Mouse (Mus musculus): Measurements from ENCODE around the gene Myh14. TPM values are rescaled to one million over a fixed set of nuclear protein-coding genes. Genes with fewer than 3 reads are reported as not detected.

The Myh14 gene
- polyA plus RNA-seq, 1 experiment = 14.7 TPM

DNA sequence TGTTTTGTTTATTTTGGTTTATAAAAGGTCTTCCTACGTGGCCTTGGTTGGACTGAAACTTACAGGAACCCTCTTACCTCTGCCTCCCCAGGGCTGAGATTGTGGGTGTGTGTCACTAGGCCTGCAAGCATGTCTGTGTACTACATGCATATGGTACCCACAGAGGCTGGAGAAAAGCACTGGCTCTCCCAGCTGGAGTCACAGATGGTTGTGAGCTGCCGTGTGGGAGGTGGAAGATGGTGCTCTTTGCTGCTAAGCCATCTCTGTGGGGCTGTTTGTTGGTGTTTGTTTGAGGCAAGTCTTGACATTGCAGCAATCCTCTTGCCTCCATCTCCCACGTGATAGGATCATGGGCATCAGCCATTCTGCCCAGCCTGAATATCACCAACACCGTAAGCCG is 9.4 kb downstream of the Myh14 start:
- H3K9ac ChIP-seq (ENCODE audit: low read depth, poor library complexity, severe bottlenecking) = no peak overlapping the region
- H3K9me3 ChIP-seq (replicated peaks; ENCODE audit: control insufficient read depth, insufficient read depth, low read length, poor library complexity, severe bottlenecking) = no peaks in the 10 kb centered on the region
- H3K4me1 ChIP-seq (ENCODE audit: control insufficient read depth, insufficient read depth, low read length) = no peaks in the 10 kb centered on the region
- no peaks in the 10 kb centered on the region for H3K27me3 ChIP-seq (ENCODE audit: control insufficient read depth, insufficient read depth, low read length, poor library complexity, severe bottlenecking)
- no peak for TF ChIP-seq EP300 (IDR thresholded peaks at IDR 0.05; ENCODE audit: insufficient read depth, low read depth, low read length)
- TF ChIP-seq CTCF (IDR thresholded peaks at IDR 0.05; ENCODE audit: low read depth, low read length) = no peak
- no peak for TF ChIP-seq POLR2A (IDR thresholded peaks at IDR 0.05; ENCODE audit: insufficient read depth, low read length)
- H3K36me3 ChIP-seq (ENCODE audit: control insufficient read depth, insufficient read depth, low read length, poor library complexity, severe bottlenecking) = no peaks in the 10 kb centered on the region
- no peak overlapping the region for H3K4me3 ChIP-seq (ENCODE audit: low read depth, low read length)
- H3K27ac ChIP-seq (ENCODE audit: insufficient read depth, low read length) = no peak overlapping the region

GRCm38 (mm10) chr7:44655504-44655903 is 15.1 kb downstream of the Myh14 start:
- Histone ChIP-seq H3K9me3 (replicated peaks; ENCODE audit: control insufficient read depth, insufficient read depth, low read length, poor library complexity, severe bottlenecking) (no peaks in the 10 kb centered on the region), H3K27me3 (ENCODE audit: control insufficient read depth, insufficient read depth, low read length, poor library complexity, severe bottlenecking) (no peaks in the 10 kb centered on the region), H3K4me3 (ENCODE audit: low read depth, low read length) (no peak overlapping the region), H3K36me3 (ENCODE audit: control insufficient read depth, insufficient read depth, low read length, poor library complexity, severe bottlenecking) (no peaks in the 10 kb centered on the region), H3K4me1 (ENCODE audit: control insufficient read depth, insufficient read depth, low read length) (no peaks in the 10 kb centered on the region), H3K27ac (ENCODE audit: insufficient read depth, low read length) (no peak overlapping the region), H3K9ac (ENCODE audit: low read depth, poor library complexity, severe bottlenecking) (no peak overlapping the region)
- TF ChIP-seq EP300 (IDR thresholded peaks at IDR 0.05; ENCODE audit: insufficient read depth, low read depth, low read length) (0 out of 2 replicates have a peak, but pooled peaks have one; percentile 9), CTCF (IDR thresholded peaks at IDR 0.05; ENCODE audit: low read depth, low read length) (peak; percentile 97), POLR2A (IDR thresholded peaks at IDR 0.05; ENCODE audit: insufficient read depth, low read length) (no peak)

DNA sequence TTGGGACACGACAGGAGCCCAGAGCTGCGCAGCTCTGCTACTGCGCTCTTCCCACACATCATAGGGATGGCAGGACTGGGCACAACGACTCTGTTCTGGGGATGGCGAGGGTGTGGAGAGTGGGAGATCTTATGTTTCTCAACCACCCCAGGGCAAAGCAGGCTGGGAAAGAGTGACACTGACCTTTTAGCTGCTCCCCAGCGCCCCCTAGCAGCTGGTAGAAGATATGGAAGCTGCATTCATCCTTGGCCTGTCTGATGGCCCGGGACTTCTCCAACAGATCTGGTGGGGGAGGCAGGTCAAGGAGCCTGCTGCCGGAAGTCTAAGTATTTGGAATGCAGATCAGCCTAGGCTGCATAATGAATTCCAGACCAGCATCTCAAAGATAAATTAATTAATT is 16.9 kb downstream of the Myh14 start:
- no peak overlapping the region for H3K27ac ChIP-seq (ENCODE audit: insufficient read depth, low read length)
- no peaks in the 10 kb centered on the region for H3K9me3 ChIP-seq (replicated peaks; ENCODE audit: control insufficient read depth, insufficient read depth, low read length, poor library complexity, severe bottlenecking)
- no peaks in the 10 kb centered on the region for H3K27me3 ChIP-seq (ENCODE audit: control insufficient read depth, insufficient read depth, low read length, poor library complexity, severe bottlenecking)
- no peak overlapping the region for H3K9ac ChIP-seq (ENCODE audit: low read depth, poor library complexity, severe bottlenecking)
- TF ChIP-seq CTCF (IDR thresholded peaks at IDR 0.05; ENCODE audit: low read depth, low read length) (peak; percentile 88), EP300 (IDR thresholded peaks at IDR 0.05; ENCODE audit: insufficient read depth, low read depth, low read length) (no peak)
- no peaks in the 10 kb centered on the region for H3K36me3 ChIP-seq (ENCODE audit: control insufficient read depth, insufficient read depth, low read length, poor library complexity, severe bottlenecking)
- no peaks in the 10 kb centered on the region for H3K4me1 ChIP-seq (ENCODE audit: control insufficient read depth, insufficient read depth, low read length)
- H3K4me3 ChIP-seq (ENCODE audit: low read depth, low read length) = no peak overlapping the region

- Histone ChIP-seq H3K36me3 (ENCODE audit: control insufficient read depth, insufficient read depth, low read length, poor library complexity, severe bottlenecking) (no peaks in the 10 kb centered on the region), H3K4me1 (ENCODE audit: control insufficient read depth, insufficient read depth, low read length) (no peaks in the 10 kb centered on the region), H3K9ac (ENCODE audit: low read depth, poor library complexity, severe bottlenecking) (no peak overlapping the region), H3K27me3 (ENCODE audit: control insufficient read depth, insufficient read depth, low read length, poor library complexity, severe bottlenecking) (no peaks in the 10 kb centered on the region), H3K9me3 (replicated peaks; ENCODE audit: control insufficient read depth, insufficient read depth, low read length, poor library complexity, severe bottlenecking) (no peaks in the 10 kb centered on the region), H3K27ac (ENCODE audit: insufficient read depth, low read length) (no peak overlapping the region), H3K4me3 (ENCODE audit: low read depth, low read length) (no peak overlapping the region)
- TF ChIP-seq EP300 (IDR thresholded peaks at IDR 0.05; ENCODE audit: insufficient read depth, low read depth, low read length) (no peak), POLR2A (IDR thresholded peaks at IDR 0.05; ENCODE audit: insufficient read depth, low read length) (no peak), CTCF (IDR thresholded peaks at IDR 0.05; ENCODE audit: low read depth, low read length) (no peak)
Measured at GRCm38 (mm10) chr7:44651416-44651815, 19.2 kb downstream of the Myh14 start.

GRCm38 (mm10) chr7:44649990-44650389 is 20.7 kb downstream of the Myh14 start:
- no peaks in the 10 kb centered on the region for H3K4me1 ChIP-seq (ENCODE audit: control insufficient read depth, insufficient read depth, low read length)
- no peak overlapping the region for H3K4me3 ChIP-seq (ENCODE audit: low read depth, low read length)
- no peaks in the 10 kb centered on the region for H3K27me3 ChIP-seq (ENCODE audit: control insufficient read depth, insufficient read depth, low read length, poor library complexity, severe bottlenecking)
- peak; percentile 95 for TF ChIP-seq CTCF (IDR thresholded peaks at IDR 0.05; ENCODE audit: low read depth, low read length)
- TF ChIP-seq EP300 (IDR thresholded peaks at IDR 0.05; ENCODE audit: insufficient read depth, low read depth, low read length) = no peak
- H3K9me3 ChIP-seq (replicated peaks; ENCODE audit: control insufficient read depth, insufficient read depth, low read length, poor library complexity, severe bottlenecking) = no peaks in the 10 kb centered on the region
- H3K36me3 ChIP-seq (ENCODE audit: control insufficient read depth, insufficient read depth, low read length, poor library complexity, severe bottlenecking) = no peaks in the 10 kb centered on the region
- H3K9ac ChIP-seq (ENCODE audit: low read depth, poor library complexity, severe bottlenecking) = no peak overlapping the region
- no peak overlapping the region for H3K27ac ChIP-seq (ENCODE audit: insufficient read depth, low read length)

DNA sequence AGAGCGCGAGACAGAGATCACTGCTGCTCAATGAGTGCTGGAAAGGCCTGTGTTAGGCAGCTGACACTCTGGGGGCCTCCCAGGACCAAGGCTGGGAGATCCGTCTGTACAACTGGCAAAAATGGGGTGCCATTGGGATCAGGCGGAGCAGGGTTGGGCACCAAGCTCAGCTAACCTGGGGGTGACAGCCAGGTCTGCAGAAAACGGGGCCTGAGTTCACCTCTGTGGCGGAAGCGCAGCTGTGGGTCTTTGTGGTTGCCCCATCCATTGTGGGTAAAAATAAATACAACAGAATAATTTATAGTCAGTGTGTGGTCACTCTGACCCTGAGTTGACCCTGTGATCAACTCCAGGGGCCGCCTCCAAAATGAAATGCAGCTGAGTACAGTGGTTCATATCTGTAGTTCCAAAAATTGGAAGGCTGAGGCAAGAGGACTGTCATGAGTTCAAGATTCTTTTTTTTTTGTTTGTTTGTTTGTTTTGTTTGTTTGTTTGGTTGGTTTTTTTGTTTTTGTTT is 21.5 kb downstream of the Myh14 start:
- H3K9me3 ChIP-seq (replicated peaks; ENCODE audit: control insufficient read depth, insufficient read depth, low read length, poor library complexity, severe bottlenecking) = no peaks in the 10 kb centered on the region
- no peak overlapping the region for H3K4me3 ChIP-seq (ENCODE audit: low read depth, low read length)
- TF ChIP-seq EP300 (IDR thresholded peaks at IDR 0.05; ENCODE audit: insufficient read depth, low read depth, low read length) (no peak), POLR2A (IDR thresholded peaks at IDR 0.05; ENCODE audit: insufficient read depth, low read length) (no peak), CTCF (IDR thresholded peaks at IDR 0.05; ENCODE audit: low read depth, low read length) (no peak)
- H3K27ac ChIP-seq (ENCODE audit: insufficient read depth, low read length) = no peak overlapping the region
- H3K9ac ChIP-seq (ENCODE audit: low read depth, poor library complexity, severe bottlenecking) = no peak overlapping the region
- no peaks in the 10 kb centered on the region for H3K36me3 ChIP-seq (ENCODE audit: control insufficient read depth, insufficient read depth, low read length, poor library complexity, severe bottlenecking)
- H3K27me3 ChIP-seq (ENCODE audit: control insufficient read depth, insufficient read depth, low read length, poor library complexity, severe bottlenecking) = no peaks in the 10 kb centered on the region
- H3K4me1 ChIP-seq (ENCODE audit: control insufficient read depth, insufficient read depth, low read length) = no peaks in the 10 kb centered on the region

Measured in ES-Bruce4 (cell line).